Mouse (Mus musculus) heart, adult 18-20 months (tissue): ENCODE results near the gene Bmpr1b. TPM values are rescaled to one million over a fixed set of nuclear protein-coding genes. Genes with fewer than 3 reads are reported as not detected.

Experiments used
- DNase-seq, 2 experiments: peaks; one replicate each; pipeline ENCODE4 v3.0.0; 2021 to 2022; ENCODE audit warnings: mixed read lengths in 1 of 2
- total RNA-seq, 2 experiments: library from RNA; stranded (reverse); gene quantifications; 2 replicates each; pipeline ENCODE4 v1.2.3; 2021

Bmpr1b gene
- total RNA-seq, 2 experiments from 2014 or later = 0.15 TPM

DNA sequence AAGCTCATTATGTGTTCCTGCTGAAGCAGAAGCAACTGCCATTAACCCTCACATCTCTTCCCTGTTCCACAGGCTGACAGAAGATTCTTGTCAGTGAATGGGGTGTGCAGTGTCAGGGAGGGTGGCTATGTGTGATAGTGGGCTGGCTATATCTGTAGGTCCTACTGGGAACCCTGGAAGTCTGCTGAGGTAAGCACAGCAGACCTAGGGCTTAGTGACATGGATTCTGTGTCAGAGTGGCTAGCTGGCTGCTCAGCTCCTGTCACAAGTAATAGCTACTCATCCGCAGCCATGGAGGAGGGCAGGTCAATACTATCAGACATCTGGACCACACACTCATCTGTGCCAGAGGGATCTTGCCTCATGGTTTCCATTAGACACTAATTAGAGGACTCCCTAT is 354.4 kb downstream of the Bmpr1b start:
- no peak for DNase-seq

DNA sequence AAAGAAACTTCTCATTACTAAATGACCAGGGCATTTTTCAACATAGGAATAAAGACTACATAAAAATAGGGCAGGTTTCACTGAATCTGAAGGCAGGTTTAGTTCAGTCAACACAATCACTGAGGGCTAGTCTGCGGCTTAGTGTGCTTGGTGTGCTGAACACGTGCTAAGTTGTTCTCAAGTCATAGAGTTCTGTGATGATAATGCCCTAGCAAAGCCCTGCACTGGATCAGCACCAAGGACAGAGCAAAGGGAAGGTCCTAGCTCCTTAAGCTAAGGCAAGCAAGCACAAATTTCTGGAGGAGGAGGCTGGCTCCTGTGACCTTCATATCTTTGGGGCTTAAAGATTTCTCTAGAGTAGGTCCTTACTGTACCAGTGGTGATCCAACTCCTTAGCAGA is 357.9 kb downstream of the Bmpr1b start:
- DNase-seq = peak in 1 of 2 experiments; percentile 24

DNA sequence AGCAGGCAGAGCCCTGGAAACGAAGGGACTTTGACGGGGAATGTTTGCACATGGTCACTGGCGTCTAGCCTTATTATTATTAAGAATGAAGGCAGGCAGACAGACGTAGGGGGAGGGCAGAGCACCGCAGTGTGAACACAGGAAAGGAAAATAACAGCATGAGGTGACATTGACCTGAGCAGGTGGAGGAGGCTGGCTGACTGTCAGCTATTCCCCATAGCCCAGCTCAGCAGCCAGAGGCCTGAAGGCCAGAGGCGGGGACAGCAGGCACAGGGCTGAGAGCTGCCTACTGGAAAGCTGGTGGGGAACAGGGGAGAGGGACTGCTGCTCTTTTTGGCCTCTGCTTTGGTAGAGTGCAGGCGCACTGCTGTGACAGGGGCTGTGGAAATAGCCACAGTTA is 358.3 kb downstream of the Bmpr1b start:
- DNase-seq = no peak

DNA sequence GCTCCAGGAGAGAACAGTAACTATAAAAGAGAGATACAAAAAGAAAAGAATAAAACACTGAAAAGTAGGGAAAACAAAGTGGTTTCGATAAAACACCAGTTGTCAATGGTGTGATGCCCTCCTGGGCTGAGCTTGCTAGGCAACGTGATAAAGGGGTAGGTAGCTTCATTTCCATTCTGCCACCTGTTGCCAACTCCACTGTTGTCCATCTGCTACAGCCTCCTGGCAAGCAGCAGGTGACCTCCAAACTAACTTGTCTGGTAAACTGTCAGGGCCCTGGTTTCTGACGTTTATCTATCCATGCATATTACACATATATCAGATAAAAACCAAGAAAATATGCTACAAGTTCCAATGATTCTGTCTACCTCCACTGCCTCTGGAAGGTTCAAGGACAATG is 359.6 kb downstream of the Bmpr1b start:
- DNase-seq = no peak

DNA sequence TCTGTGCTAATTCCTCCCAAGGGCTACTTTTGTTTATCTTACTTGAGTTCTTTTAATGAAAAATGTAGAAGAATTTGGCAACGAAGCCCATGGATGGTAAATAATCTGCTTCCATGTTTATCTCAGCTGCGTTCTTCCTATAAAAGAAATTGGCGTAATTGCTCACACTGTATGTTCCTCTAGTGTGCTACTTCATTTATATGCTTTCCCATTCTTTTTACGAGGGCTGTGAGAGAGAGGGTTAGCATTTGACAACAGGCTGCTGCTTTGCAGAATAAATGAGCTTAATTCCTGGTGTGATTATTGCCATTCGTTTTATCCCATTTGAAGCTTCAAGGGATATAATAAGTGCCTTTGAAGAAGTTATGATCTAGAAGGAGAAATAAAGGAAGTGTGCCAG is 365.1 kb downstream of the Bmpr1b start:
- DNase-seq = no peak

DNA sequence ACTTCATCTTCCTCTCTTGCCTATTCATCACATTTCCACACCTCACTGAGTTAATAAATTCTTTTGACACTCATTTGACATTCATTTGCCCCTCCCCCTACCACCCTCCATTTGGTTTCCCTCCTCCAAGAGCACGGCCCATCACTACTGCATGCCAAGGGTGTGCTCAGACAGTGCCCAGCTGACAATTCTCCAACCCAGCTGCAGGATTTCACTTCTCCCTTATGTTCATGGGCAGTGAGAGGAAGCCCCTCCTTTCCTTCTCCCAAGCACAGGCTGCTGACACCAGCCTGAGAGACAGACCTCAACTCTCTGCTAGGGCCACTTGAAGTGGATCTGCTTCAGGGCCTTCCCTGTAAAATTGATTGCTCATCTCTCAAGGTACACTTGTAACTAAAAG is 371.4 kb downstream of the Bmpr1b start:
- DNase-seq = no peak

DNA sequence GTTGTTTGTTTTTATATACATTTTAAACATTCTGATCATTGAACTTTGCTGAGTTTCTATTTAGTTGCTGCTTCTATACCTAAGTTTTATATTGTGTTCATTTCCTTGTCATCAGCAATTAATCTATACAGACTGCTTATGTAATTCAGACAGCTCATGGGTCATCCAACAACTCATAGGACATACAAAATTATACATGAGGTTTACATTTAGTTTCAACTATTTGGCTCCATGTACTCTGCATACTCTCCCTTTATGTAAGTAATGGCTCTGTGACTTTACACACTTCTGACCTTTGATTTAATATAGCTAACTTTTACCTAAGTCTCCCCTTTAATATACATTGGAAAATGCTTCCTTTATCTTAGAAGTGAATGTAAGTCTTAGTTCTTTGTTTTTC is 371.9 kb downstream of the Bmpr1b start:
- DNase-seq = no peak

DNA sequence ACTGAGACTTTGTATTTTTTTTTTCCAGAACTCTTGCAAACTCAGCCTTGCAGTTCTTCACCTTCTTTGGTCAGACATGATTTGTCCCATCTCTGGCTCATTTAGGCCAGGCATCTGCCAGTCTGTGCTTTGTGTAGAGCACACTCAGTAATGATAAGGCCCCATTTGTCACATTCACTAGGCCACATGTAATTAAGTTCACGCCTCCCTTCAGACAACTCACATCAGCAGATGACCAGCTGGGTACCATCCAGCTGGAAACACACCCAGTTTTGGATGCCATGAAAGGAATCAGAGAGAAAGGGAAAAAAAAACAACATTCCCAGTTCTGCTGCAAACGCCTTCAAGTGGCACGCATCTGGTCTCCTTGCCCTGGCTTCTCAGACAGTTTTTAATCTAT is 374.9 kb downstream of the Bmpr1b start:
- DNase-seq = no peak

DNA sequence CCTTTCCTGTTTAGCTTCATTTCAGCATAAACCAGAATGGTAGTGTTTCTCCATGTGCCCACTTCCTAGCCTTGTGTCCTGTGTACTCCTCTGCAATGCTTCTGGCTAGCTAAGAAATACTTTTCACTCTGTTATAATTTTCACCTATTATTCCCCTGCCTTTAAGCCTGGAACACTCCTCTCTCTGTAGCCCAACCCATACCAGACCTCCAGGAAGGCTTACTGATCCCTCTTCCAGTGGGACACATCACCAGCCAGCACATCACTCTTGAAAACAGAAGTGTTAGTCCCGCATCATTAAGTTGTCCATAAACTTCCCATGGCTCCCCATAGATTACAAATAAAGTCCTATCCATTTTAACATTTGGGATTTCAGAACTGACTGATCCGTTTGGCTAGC is 375.5 kb downstream of the Bmpr1b start:
- DNase-seq = no peak

DNA sequence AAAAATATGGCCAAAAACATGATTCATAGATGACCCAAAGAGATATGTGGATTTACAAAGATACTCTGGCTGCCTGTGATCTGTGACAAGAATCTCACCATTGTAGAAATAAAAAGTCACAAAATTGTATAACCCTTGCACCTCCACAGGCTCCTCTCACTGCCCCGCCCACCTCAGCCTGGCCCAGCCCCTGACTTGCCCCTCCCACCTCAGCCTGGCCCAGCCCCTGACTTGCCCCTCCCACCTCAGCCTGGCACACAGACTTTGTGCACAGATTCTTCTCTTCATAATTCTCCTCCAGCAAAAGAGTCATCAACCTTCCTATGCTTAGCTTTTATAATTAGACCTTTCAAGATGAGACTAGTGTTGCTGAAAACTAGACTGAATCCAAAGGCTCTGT is 377.1 kb downstream of the Bmpr1b start:
- no peak for DNase-seq

DNA sequence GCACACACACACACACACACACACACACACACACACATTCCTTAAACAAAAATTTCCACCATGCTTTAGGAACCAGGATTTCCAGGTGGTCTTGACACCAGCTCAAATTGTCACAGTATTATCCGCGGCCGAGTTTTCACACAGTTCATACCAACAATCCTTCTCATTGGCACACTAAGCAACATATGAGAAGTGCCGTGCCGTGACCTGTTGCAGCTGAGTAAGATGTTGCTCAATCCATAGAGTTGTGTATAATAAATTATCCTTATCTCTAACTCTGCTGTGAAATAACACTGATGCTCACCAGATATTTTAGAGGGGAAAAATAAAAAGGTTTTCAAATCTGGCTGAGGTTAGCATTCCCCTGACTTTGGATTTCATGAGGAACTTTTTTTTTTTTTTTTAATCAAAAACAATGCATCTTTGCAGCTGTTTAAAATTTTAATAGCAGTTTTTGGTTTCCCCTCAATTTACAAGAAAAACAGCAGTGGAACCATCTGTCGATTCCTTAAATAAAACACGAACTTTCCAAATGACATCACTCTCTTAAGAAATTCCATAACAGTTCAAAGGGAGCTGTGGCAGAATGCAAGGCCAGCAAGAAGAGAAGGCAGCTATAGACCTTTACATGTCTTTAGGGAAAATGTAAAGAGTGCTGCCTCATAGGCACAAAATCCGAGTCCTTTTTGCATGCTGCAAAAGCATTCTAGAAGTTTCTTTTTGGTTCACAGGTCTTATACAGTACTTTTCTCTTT is 378.0 kb downstream of the Bmpr1b start:
- no peak for DNase-seq

Other genes starting within 250 kb of the Bmpr1b start
- gene Pdlim5, start 226.3 kb upstream of the Bmpr1b start, total RNA-seq = 100 to 1,000 TPM; 614 to 711 TPM